Mouse (Mus musculus): ENCODE results near the gene Pla2g12a. TPM values are rescaled to one million over a fixed set of nuclear protein-coding genes. Genes with fewer than 3 reads are reported as not detected.

Pla2g12a gene
- polyA plus RNA-seq, 1 experiment from 2014 or later: 38.6 TPM

DNA sequence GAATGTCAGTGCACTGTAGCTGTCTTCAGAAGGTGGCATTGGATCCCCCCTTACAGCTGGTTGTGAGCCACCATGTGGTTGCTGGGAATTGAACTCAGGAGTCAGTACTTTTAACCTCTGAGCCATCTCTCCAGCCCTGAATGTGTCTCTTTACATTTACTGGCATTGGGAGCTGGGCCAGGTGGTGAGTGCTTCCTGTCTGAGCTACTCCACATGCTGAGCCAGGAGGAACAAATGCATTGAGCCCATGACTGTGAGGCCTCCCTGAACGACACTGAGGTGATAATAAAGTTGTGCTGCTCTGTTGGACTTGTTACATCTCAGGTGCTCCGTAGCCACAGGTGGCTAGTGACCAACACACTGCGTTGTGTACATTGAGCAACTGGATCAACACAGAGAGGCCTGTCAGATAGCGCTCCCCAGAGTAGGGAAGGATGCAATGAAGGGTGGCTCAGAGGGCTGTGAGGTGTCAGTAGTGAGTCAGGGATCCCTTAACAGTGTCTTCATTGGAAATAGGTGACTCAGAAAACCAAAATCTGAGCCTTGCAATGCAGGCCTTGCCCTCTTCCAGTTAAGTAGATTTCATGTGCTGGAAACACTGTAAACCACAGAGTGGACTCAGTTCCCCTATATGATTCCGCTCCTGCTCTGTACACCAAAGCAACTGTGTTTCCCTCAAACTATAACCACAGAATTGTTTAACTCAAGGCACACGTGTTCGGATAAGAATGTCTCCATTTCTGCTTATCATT is 26.2 kb downstream of the Pla2g12a start:
- Histone ChIP-seq H3K9ac (ENCODE audit: low read length) (no peak overlapping the region), H3K36me3 (ENCODE audit: control insufficient read depth, insufficient read depth, low read length) (peaks cover 18% of the 10 kb centered on the region; the same call in 1 of the 2 replicates), H3K4me3 (ENCODE audit: low read depth, low read length) (no peak overlapping the region), H3K4me1 (ENCODE audit: control insufficient read depth, insufficient read depth, low read length) (0 out of 2 replicates have a peak, but pooled peaks cover 7% of the 10 kb centered on the region), H3K4me2 (ENCODE audit: low read length) (no peak overlapping the region), H3K27me3 (replicated peaks; ENCODE audit: control insufficient read depth, insufficient read depth, low read length) (no peaks in the 10 kb centered on the region), H3K9me3 (replicated peaks; ENCODE audit: control insufficient read depth, low read length) (no peaks in the 10 kb centered on the region), H3K27ac (ENCODE audit: low read depth, low read length) (no peak overlapping the region)
- WGBS: 90% methylated on average over 7 of the region's 7 CpGs
- DNase-seq (ENCODE audit: low spot score) (no peak), ATAC-seq (no peak)

GRCm38 (mm10) chr3:129912025-129912424 is 33.6 kb downstream of the Pla2g12a start:
- Histone ChIP-seq H3K27me3 (replicated peaks; ENCODE audit: control insufficient read depth, insufficient read depth, low read length) (no peaks in the 10 kb centered on the region), H3K4me2 (ENCODE audit: low read length) (no peak overlapping the region), H3K4me3 (ENCODE audit: low read depth, low read length) (no peak overlapping the region), H3K9me3 (replicated peaks; ENCODE audit: control insufficient read depth, low read length) (no peaks in the 10 kb centered on the region), H3K9ac (ENCODE audit: low read length) (no peak overlapping the region), H3K27ac (ENCODE audit: low read depth, low read length) (no peak overlapping the region), H3K36me3 (ENCODE audit: control insufficient read depth, insufficient read depth, low read length) (peaks cover 38% of the 10 kb centered on the region), H3K4me1 (ENCODE audit: control insufficient read depth, insufficient read depth, low read length) (no peaks in the 10 kb centered on the region)
- no peak for DNase-seq (ENCODE audit: low spot score)
- WGBS: 91% methylated on average over 14 of the region's 14 CpGs
- ATAC-seq: no peak

- peaks cover 38% of the 10 kb centered on the region for H3K36me3 ChIP-seq (ENCODE audit: control insufficient read depth, insufficient read depth, low read length)
- no peak overlapping the region for H3K27ac ChIP-seq (ENCODE audit: low read depth, low read length)
- H3K9me3 ChIP-seq (replicated peaks; ENCODE audit: control insufficient read depth, low read length): no peaks in the 10 kb centered on the region
- ATAC-seq: no peak
- DNase-seq (ENCODE audit: low spot score): no peak
- no peak overlapping the region for H3K4me3 ChIP-seq (ENCODE audit: low read depth, low read length)
- 90% methylated on average over 13 of the region's 13 CpGs for WGBS
- no peak overlapping the region for H3K9ac ChIP-seq (ENCODE audit: low read length)
- H3K4me2 ChIP-seq (ENCODE audit: low read length): no peak overlapping the region
- no peaks in the 10 kb centered on the region for H3K27me3 ChIP-seq (replicated peaks; ENCODE audit: control insufficient read depth, insufficient read depth, low read length)
- H3K4me1 ChIP-seq (ENCODE audit: control insufficient read depth, insufficient read depth, low read length): no peaks in the 10 kb centered on the region
These were observed 34.8 kb downstream of the Pla2g12a start for GRCm38 (mm10) chr3:129913241-129913640.

DNA sequence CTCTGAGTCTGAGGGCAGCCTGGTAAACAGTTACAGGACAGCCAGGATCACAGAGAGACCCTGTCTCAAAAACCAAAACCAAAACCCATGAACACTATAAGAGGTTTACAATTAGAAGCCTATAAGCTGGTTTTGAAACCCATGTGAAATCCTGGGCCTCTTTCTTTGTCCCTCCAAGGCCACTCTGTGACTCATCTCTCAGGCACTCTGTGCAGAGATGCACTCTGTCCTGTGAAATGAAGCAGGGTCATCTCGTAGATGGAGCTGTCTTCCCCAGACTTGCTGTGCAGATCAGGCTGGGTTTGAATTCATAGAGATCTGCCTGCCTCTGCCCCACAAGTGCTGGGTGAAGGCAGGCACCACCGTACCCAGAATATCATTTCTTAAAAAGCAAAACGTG is 39.0 kb downstream of the Pla2g12a start:
- Histone ChIP-seq H3K36me3 (ENCODE audit: control insufficient read depth, insufficient read depth, low read length) (peaks cover 7% of the 10 kb centered on the region), H3K4me3 (ENCODE audit: low read depth, low read length) (no peak overlapping the region), H3K9me3 (replicated peaks; ENCODE audit: control insufficient read depth, low read length) (no peaks in the 10 kb centered on the region), H3K9ac (ENCODE audit: low read length) (no peak overlapping the region), H3K27me3 (replicated peaks; ENCODE audit: control insufficient read depth, insufficient read depth, low read length) (no peaks in the 10 kb centered on the region), H3K4me2 (ENCODE audit: low read length) (no peak overlapping the region), H3K27ac (ENCODE audit: low read depth, low read length) (no peak overlapping the region), H3K4me1 (ENCODE audit: control insufficient read depth, insufficient read depth, low read length) (no peaks in the 10 kb centered on the region)
- DNase-seq (ENCODE audit: low spot score): no peak
- no peak for ATAC-seq
- 85% methylated on average over 3 of the region's 3 CpGs for WGBS

GRCm38 (mm10) chr3:129918434-129918833 is 40.0 kb downstream of the Pla2g12a start:
- Histone ChIP-seq H3K27ac (ENCODE audit: low read depth, low read length) (no peak overlapping the region), H3K4me1 (ENCODE audit: control insufficient read depth, insufficient read depth, low read length) (no peaks in the 10 kb centered on the region), H3K9ac (ENCODE audit: low read length) (no peak overlapping the region), H3K27me3 (replicated peaks; ENCODE audit: control insufficient read depth, insufficient read depth, low read length) (no peaks in the 10 kb centered on the region), H3K9me3 (replicated peaks; ENCODE audit: control insufficient read depth, low read length) (no peaks in the 10 kb centered on the region), H3K4me2 (ENCODE audit: low read length) (no peak overlapping the region), H3K36me3 (ENCODE audit: control insufficient read depth, insufficient read depth, low read length) (peaks cover under 1% of the 10 kb centered on the region), H3K4me3 (ENCODE audit: low read depth, low read length) (no peak overlapping the region)
- ATAC-seq (peak; percentile 95), DNase-seq (ENCODE audit: low spot score) (peak; percentile 86)
- 10% methylated on average over 13 of the region's 13 CpGs for WGBS

DNA sequence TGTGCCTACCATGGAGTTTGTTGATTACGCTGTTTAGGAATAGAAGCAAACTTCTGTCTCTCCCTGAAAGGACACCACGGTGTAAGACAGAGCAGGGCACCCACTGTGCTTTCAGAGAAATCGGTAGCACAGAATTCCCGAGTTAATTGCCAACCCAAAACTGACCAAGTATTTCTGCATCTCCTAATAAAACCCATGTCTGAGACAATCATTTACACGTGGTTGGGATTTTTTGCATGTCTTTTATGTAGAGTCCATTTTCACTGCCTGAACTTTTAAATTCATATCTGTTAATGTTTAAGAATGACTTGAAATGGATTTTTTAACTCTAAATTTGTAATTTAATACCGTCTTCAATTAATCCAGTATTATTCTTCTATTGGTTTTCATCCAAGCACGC is 45.2 kb downstream of the Pla2g12a start:
- ATAC-seq: no peak

DNA sequence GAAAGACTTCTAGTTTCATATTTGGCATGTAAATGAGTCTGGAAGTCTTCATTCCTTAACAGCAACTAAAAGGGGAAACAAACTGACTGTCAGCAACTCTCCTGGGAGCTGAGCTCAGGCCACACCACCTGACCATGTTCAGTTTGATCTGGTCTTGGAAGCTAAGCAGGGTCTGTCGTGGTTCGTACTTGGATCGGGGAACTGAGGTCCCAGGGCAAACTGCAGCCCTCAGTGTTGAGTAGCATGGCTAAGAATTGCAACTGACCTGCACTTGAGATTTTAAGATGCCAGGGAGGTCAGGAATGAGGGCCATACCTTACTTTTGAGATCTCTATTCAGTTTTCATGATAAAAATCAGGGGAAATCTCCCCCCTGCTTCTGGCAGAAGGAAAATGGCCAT is 47.5 kb downstream of the Pla2g12a start:
- no peaks in the 10 kb centered on the region for H3K9me3 ChIP-seq (replicated peaks; ENCODE audit: control insufficient read depth, low read length)
- no peak overlapping the region for H3K9ac ChIP-seq (ENCODE audit: low read length)
- H3K27ac ChIP-seq (ENCODE audit: low read depth, low read length): no peak overlapping the region
- ATAC-seq: no peak
- no peak overlapping the region for H3K4me2 ChIP-seq (ENCODE audit: low read length)
- no peak overlapping the region for H3K4me3 ChIP-seq (ENCODE audit: low read depth, low read length)
- H3K36me3 ChIP-seq (ENCODE audit: control insufficient read depth, insufficient read depth, low read length): no peaks in the 10 kb centered on the region
- no peaks in the 10 kb centered on the region for H3K4me1 ChIP-seq (ENCODE audit: control insufficient read depth, insufficient read depth, low read length)
- DNase-seq (ENCODE audit: low spot score): no peak
- WGBS: 95% methylated on average over 3 of the region's 3 CpGs
- no peaks in the 10 kb centered on the region for H3K27me3 ChIP-seq (replicated peaks; ENCODE audit: control insufficient read depth, insufficient read depth, low read length)

More for the DNA sequence above, 45.2 kb downstream of the Pla2g12a start:
- Histone ChIP-seq H3K4me1 (ENCODE audit: control insufficient read depth, insufficient read depth, low read length) (no peaks in the 10 kb centered on the region), H3K4me2 (ENCODE audit: low read length) (no peak overlapping the region), H3K9me3 (replicated peaks; ENCODE audit: control insufficient read depth, low read length) (no peaks in the 10 kb centered on the region), H3K4me3 (ENCODE audit: low read depth, low read length) (no peak overlapping the region), H3K36me3 (ENCODE audit: control insufficient read depth, insufficient read depth, low read length) (no peaks in the 10 kb centered on the region), H3K27me3 (replicated peaks; ENCODE audit: control insufficient read depth, insufficient read depth, low read length) (no peaks in the 10 kb centered on the region), H3K9ac (ENCODE audit: low read length) (no peak overlapping the region), H3K27ac (ENCODE audit: low read depth, low read length) (no peak overlapping the region)
- 87% methylated on average over 7 of the region's 7 CpGs for WGBS
- no peak for DNase-seq (ENCODE audit: low spot score)

- Histone ChIP-seq H3K4me1 (ENCODE audit: control insufficient read depth, insufficient read depth, low read length) (no peaks in the 10 kb centered on the region), H3K27ac (ENCODE audit: low read depth, low read length) (no peak overlapping the region), H3K4me3 (ENCODE audit: low read depth, low read length) (no peak overlapping the region), H3K36me3 (ENCODE audit: control insufficient read depth, insufficient read depth, low read length) (no peaks in the 10 kb centered on the region), H3K27me3 (replicated peaks; ENCODE audit: control insufficient read depth, insufficient read depth, low read length) (no peaks in the 10 kb centered on the region), H3K9me3 (replicated peaks; ENCODE audit: control insufficient read depth, low read length) (no peaks in the 10 kb centered on the region), H3K9ac (ENCODE audit: low read length) (no peak overlapping the region), H3K4me2 (ENCODE audit: low read length) (no peak overlapping the region)
- ATAC-seq (no peak), DNase-seq (ENCODE audit: low spot score) (no peak)
- 85% methylated on average over 6 of the region's 6 CpGs for WGBS
These were observed 51.9 kb downstream of the Pla2g12a start for GRCm38 (mm10) chr3:129930213-129930778.

DNA sequence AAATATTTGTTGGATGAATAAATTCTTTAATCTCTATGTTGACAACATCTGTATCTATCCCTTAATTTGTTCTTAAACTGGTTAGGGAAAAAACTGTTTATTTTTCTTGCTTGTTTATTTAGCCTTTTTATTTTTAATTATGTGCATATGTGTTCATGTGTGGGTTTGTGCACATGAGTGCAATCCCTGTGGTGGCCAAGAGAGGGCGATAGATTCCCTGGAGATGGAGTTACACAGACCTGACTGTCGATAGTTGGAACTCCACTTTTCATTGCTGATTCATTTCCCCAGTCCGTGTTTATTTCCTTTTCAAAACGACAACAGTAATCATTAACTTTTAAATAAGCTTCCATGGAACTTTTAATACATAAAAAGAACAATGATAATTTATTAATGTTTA is 54.0 kb downstream of the Pla2g12a start:
- ATAC-seq: no peak
- H3K9ac ChIP-seq (ENCODE audit: low read length): no peak overlapping the region
- DNase-seq (ENCODE audit: low spot score): no peak
- no peaks in the 10 kb centered on the region for H3K36me3 ChIP-seq (ENCODE audit: control insufficient read depth, insufficient read depth, low read length)
- no peaks in the 10 kb centered on the region for H3K27me3 ChIP-seq (replicated peaks; ENCODE audit: control insufficient read depth, insufficient read depth, low read length)
- H3K27ac ChIP-seq (ENCODE audit: low read depth, low read length): no peak overlapping the region
- H3K9me3 ChIP-seq (replicated peaks; ENCODE audit: control insufficient read depth, low read length): no peaks in the 10 kb centered on the region
- 0 out of 2 replicates have a peak, but pooled peaks cover 3% of the 10 kb centered on the region for H3K4me1 ChIP-seq (ENCODE audit: control insufficient read depth, insufficient read depth, low read length)
- H3K4me2 ChIP-seq (ENCODE audit: low read length): no peak overlapping the region
- WGBS: 50% methylated on average over 4 of the region's 4 CpGs
- no peak overlapping the region for H3K4me3 ChIP-seq (ENCODE audit: low read depth, low read length)
